Mouse (Mus musculus): ENCODE data around the gene Ccdc9. TPM values are rescaled to one million over a fixed set of nuclear protein-coding genes. Genes with fewer than 3 reads are reported as not detected.
A peak's percentile ranks its signal among the peaks of the same experiment; 100 is the strongest.
"Not testable (repeated sequence)": the region's sequence is repeated elsewhere in the genome, so short reads cannot be mapped to it uniquely, and the experiment has no call there.

The Ccdc9 gene
- total RNA-seq, 2 experiments from 2014 or later: 29.1 to 36.9 TPM

DNA sequence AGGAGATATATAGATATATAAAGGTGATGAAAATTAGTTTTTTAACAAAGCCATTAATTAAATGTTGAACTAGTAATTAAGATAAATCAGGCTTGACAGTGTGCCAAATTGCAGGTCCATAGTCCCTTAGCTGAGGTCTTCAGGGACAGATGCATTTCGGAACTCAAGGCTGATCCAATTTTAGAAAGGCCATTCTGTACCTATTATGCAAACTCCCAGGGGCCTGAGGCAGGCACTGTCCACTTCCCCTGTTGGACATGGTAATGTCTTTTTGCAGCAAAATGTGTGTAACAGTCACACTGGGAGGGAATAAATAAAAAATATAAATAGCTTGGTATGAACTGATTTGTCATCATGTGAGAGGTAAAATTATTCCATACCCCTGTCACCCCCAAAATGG is 15.5 kb downstream of the Ccdc9 start:
- no peak for DNase-seq

DNA sequence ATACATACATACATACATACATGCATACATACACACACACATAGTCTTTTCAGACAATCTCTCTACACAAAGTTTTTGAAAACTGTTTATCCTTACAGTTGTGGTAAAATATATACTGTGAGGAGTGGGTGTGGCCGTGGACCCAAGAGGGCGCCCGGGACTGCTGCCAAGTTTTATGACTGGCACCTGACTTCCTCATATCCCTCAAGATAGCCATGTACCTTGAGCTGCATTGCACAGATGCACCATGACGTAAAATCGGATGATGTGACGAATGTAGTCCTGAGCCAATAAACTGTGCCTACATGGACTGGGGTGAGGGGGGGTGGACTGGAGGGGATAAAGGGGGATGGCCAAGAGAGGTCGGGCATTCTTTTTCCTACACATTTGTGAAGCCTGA is 20.0 kb downstream of the Ccdc9 start:
- DNase-seq: not testable (repeated sequence)

DNA sequence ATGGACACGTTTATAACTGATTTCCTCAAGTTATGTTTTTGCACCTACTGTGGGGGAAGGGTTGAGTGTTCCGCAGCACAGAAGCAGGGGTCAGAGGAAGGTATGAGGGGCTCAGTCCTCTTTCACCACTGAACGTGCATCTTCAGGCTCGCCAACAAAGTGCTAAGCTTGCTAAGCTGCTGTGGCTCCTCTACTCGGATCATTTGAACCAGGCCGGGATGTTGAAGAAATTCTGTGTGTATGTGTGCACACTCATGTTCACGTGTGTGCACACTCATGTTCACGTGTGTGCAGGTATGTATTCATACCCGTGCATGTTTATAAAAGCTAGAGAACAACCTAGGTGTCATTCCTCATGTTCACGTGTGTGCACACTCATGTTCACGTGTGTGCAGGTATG is 20.7 kb downstream of the Ccdc9 start:
- no peak for DNase-seq

DNA sequence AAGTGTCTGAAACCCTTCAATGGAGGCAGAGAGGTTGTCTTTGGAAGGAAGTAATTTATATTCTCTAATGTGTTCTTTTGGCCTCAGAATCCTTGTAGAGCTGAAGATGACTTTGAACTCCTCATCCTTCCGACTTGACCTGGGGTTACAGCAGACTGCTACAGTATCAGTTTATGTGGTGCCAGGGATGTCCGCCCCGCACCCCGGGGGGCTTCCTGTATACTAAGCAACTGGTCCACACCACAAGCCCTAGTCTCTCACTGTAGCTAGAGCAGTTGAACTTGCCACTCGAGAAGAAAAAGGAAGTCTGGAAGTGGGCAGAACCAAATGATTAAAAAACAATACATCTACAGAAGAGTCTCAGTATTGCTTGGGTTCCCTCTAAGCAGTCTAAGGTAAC is 22.8 kb downstream of the Ccdc9 start:
- DNase-seq: no peak

DNA sequence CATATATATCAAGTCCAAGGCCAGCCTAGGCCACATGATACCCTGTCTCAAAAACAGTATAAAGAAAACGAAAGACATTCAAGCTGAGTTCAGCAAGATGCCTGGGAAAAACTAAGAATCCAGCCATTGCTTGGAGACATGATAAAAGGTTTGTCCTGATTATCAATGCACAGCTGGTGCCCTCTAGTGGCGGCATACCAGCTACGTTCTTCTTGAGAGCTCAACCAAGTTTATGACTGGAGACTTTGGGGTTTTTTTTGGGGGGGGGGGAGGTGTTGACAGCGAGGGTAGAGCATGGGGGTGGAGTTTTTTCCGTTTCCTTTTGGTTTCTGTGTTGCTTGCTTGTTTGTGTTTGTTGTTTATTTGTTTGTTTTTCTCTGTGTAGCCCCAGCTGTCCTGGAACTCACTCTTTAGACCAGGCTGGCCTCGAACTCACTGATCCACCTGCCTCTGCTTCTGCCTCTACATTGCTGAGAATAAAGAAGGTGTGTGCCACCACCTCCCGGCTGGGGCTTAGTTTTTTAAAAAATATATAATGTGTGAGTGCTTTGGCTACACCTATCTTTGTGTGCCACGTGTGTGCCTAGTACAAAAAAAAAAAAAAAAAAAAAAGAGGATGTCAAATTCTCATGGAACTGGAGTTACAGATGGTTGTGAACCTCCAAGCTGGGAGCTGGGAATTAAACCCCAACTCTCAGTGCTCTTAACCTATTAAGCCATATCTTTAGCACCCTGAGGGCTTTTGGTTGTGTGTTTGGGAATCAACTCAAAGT is 23.4 kb downstream of the Ccdc9 start:
- DNase-seq: peak; percentile 39

DNA sequence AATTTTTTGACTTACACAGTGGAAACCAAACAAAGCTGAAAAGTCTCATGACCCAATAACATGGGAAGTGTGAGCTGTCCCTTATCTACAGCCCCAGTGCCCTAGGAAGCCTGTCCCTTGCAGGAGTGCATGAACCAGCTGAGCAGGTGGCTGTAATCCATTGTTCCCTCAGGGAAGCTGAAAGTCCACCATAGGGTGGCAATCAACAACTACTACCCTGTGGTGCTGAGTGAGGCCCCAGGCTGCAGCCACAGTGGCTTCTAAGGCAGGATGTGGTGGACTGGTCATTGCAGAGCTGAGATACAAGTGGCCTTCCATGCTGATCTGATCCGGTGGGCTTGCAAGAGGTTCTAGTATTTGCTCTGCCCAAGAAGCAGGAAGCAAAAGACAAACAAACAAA is 25.5 kb downstream of the Ccdc9 start:
- no peak for DNase-seq

DNA sequence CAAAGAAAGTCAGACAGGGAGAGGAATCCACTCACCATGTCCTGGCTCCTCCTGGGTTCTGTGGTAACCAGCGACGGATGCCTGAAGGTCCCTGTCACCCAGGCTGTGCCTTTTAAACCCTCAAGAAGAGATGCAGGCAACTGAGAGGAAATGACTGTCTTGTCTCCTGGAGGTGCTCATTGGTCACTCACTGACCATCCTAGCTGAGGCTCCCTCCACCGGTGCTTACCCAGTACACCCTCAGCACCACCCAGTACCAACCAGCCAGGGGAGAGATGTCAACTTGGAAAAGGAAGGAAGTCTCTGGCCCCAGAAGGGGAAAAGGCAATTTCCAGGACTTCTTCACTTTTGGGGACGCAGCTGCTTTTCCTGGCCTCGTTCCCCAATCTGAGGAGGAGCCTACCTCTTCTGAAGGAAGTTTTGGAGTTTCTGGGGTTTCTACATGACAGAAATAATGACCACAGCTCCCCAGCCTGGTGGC is 27.4 kb downstream of the Ccdc9 start, which contains the start of gene C5ar1:
Gene C5ar1, minus strand, starts transcription at position 431 of the 481 bp plus-strand sequence.
- DNase-seq: no peak

DNA sequence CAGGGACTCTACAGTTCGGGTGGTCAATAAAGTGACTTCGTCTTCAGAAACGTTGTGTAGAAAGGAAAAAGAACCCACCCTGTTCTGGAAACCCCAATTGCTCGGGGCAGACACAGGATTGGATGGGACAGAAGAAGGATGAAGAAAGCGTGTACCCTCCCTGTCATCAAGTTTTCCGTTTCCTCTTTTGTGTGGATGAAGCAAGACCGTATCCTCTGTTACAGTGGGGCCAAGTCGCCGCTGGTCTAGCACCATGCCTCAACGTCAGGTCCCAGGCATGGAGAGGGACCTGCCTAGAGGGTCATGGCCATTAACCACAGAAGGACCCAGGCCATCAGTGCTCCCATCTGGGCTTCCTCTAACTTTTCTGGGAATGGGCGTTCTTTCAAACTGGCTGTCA is 28.8 kb downstream of the Ccdc9 start:
- no peak for DNase-seq

DNA sequence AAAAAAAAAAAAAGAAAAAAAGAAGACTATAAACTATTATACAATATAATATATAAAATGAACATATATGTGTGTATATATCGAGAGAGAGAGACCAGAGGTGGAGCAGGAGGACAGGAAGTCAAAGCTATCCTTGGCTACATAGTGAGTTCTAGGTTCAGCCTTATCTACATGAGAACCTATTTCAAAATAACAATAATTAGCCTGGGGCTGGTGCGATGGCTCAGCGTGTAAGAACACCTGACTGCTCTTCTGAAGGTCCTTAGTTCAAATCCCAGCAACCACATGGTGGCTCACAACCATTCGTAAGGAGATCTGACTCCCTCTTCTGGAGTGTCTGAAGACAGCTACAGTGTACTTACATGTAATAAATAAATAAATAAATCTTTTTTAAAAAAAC is 30.6 kb downstream of the Ccdc9 start:
- not testable (repeated sequence) for DNase-seq

DNA sequence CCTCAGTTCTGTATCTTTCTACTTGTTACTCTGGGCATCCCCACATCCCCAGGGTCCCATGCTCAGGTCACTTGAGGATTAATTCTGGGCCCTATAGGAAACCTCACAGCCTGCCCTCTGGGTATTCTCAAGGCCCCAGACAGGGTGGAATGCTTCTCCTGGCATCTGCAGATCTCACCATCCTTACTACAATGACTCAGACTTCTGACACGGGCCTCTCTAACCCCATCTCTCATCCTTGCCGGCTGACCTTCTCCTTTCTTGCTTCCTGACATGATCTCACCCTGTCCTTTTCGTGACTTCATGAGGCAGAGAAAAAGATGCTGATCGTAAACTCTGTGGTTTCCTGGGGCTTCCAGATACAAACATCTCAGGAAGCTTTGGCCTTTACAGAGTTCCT is 32.4 kb downstream of the Ccdc9 start:
- no peak for DNase-seq

DNA sequence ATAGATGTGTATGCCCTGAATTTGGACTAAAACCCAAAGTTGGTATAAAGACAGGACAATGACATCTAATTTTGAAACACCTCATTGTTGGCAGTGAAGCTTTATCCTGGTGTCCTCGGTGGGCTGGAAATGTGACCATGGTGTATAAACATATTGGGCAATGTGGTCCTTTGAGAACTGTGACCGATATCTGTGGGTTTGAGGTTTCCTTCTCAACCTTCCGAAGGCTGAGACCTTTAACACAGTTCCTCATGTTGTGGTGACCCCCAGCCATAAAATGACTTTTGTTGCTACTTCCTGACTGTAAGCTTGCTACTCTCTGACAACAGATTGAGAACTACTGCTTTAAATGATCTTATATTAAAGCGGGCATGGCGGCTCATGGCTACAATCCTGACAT is 35.9 kb downstream of the Ccdc9 start:
- DNase-seq: no peak

DNA sequence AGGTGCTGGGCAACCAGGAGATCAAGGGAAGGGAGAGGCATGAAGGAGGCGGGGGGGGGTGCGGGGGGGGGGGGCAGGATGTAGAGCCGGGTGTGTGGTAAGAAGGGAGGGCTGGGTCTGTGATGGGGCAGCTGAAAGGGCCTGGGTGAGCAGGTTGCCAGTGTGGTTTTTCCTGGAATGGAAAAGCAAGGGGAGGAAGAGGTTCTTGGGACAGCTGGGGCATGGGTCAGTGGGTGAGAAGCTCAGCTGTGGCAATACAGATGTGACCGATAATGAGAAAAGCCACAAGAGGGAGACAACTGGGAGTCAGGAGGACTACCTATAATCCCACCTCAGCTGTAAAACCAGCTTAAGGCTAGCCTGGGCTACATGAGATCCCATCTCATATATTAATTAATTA is 40.6 kb downstream of the Ccdc9 start:
- DNase-seq: no peak

DNA sequence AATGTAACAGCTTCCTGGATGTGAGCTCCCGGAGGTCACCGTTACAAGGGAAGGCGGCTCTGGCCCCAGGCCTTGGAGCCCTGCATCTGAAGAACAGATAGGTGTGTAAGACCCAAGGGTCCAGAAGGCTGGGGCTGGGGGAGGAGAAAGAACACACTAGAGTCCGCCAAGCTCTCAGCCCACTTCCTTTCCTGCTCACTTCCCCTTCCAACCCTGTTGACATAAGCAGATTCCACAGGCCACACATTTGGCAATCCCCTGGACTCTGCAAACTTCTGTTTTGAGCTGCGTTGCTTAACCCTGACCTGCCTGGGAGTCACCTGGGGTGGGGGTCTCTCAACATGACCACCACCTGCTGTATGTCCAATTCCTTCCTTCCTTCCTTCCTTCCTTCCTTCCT is 42.5 kb downstream of the Ccdc9 start, which contains the start of gene C5ar2:
Gene C5ar2, minus strand, starts transcription at position 88 of the 400 bp plus-strand sequence.
- DNase-seq: no peak

DNA sequence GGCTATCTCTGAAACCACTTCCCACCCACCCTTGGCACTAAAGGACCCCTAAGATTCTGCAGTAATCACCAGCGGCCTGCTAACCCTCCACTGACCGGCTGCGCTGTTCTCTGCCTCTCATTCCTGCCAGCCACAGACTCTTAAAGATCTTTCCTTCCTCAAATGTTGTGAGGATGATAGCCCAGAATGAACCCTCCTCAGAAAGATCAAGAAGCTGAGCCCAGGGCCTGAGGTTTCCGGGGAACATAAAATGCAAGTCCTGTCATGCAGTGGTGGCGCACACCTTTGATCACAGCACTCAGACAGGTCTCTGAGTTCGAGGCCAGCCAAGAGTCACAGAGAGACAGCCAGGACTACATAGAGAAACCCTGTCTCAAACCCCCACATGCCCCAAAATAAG is 44.4 kb downstream of the Ccdc9 start:
- no peak for DNase-seq

DNA sequence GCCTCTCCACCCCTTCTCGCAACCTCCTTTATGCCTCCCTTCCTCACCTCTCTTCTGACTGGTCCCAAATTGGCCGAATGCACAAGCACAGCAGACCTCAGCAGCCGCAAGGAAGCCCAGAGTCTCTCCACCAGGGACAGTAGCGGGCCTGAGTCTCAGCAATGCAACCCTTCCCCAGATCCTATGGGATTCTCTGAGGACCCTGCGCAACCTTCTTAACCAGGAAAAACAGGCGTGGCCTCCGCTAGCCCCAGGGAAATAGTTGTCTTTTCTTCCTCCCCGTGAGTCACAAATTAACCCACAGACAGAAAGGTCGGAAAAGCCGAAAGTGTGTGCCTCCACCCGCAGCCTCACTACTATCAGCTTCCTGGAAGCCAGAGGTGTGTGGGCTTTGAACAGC is 44.8 kb downstream of the Ccdc9 start:
- DNase-seq: no peak

DNA sequence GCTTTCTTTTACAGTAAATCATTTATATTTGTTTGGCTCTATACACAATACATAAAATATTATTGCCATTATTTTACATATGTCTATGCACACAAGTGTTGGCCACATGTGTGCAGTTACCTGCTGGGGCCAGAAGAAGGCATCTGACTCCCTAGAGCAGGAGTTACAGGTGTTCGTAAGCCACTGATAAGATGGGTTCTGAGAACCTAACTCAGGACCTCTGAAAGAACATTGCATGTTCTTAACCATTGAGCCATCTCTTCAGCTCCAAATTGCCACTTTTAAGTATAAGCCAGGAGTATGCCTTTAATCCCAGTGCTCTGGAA is 45.7 kb downstream of the Ccdc9 start:
- no peak for DNase-seq

DNA sequence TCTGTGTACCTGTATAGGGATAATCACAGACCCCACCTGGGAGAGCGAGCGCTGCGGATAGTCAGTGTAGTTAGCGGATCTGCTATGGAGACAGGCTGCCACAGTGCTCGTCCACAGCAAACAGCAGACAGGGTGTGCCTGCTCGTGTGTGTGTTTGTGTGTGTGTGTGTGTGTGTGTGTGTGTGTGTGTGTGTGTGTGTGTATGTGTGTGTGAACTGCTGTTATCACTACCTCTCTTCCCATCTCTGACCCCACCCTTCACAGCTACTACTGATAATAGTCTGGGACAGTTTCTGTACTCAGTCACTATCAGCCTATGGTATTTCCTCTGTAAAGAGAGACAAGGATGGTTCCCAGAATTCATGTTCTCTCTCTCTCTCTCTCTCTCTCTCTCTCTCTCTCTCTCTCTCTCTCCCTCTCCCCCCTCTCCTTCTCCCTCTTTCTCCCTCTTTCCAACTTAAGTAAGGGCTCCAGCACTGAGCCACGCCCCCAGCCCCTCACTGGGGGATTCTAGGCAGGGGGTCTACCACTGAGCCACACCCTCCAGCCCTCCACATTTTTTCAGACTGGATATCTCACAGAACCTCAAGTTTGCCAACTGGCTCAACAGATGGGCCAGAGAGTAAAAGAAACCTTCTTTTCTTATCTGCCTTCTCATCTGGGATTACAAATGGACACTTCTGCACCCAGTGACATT is 46.2 kb downstream of the Ccdc9 start:
- no peak for DNase-seq

DNA sequence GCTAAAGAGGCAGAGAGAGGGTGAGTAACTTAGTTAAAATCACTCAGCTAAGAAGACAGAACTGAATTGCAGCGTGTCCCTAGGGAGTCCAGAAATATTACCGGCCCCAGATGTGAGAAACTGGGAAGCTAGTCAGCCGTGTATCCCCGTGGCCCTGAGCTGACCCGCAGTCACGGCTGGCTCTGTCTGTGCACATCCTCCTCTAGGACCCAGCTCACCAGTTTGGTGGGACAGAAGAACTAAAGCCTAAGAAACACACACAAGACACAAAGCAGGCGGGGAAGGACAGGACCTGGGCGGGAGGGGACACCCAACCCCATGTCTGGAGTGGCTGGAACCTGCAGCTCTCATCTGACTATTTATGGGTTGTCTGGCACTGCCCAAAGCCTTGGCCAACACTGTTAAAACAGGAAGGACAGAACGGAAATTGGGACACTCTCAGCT is 47.0 kb downstream of the Ccdc9 start:
- DNase-seq: peak; percentile 68

DNA sequence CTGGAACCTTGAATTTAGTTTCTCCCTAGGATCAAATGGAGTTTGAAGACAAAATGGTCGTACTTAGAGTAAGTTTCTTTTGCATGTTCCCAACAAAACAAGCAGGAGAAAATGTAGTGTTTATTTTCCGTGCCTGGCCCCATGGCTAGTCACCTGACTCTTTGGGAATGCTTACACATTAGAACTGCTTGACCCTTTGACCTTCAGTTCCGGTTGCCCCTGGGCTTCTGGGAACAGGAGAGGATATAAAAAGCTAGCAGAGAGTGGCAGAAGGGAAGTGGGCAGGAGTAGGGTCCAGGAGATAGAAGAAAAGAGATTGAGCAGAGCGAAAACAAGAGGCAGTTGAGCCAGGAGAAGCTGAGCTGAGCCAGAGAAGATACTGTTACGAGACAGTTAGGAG is 56.7 kb downstream of the Ccdc9 start:
- no peak for DNase-seq
